Mouse (Mus musculus): Measurements from ENCODE around the gene Ppp1r9b. TPM values are rescaled to one million over a fixed set of nuclear protein-coding genes. Genes with fewer than 3 reads are reported as not detected.

The Ppp1r9b gene
- 12.7 TPM for polyA plus RNA-seq (2017; shearing (Covaris generic))

GRCm38 (mm10) chr11:94990749-94991577 is at the start of gene Ppp1r9b:
TSS of gene Ppp1r9b (plus strand) at chr11:94991035.

GRCm38 (mm10) chr11:94967419-94967818 is 23.4 kb upstream of the Ppp1r9b start, which contains the start of gene Hils1:
TSS of gene Hils1 (plus strand) at chr11:94967593.

GRCm38 (mm10) chr11:94976199-94976598 is 14.6 kb upstream of the Ppp1r9b start, which contains the start of gene Sgca:
TSS of gene Sgca (minus strand) at chr11:94976327.

GRCm38 (mm10) chr11:95009629-95010014 is 18.8 kb downstream of the Ppp1r9b start, which contains the start of gene Samd14:
TSS of gene Samd14 (plus strand) at chr11:95009879.

GRCm38 (mm10) chr11:95041139-95041609 is 50.3 kb downstream of the Ppp1r9b start, which contains the start of gene Pdk2:
TSS of gene Pdk2 (minus strand) at chr11:95041354.

Other genes starting within 250 kb of the Ppp1r9b start
- not detected for gene Cdc34b, start 249.3 kb upstream of the Ppp1r9b start, polyA plus RNA-seq (2017; shearing (Covaris generic))
- not detected for gene Tmem92, start 208.3 kb upstream of the Ppp1r9b start, polyA plus RNA-seq (2017; shearing (Covaris generic))
- 1.2 TPM for gene Col1a1, start 54.8 kb upstream of the Ppp1r9b start, polyA plus RNA-seq (2017; shearing (Covaris generic))
- gene Hils1, start 23.4 kb upstream of the Ppp1r9b start, polyA plus RNA-seq (2017; shearing (Covaris generic)): not detected
- gene Sgca, start 14.7 kb upstream of the Ppp1r9b start, polyA plus RNA-seq (2017; shearing (Covaris generic)): not detected
- gene Samd14, start 18.8 kb downstream of the Ppp1r9b start, polyA plus RNA-seq (2017; shearing (Covaris generic)): 0.95 TPM
- 24.9 TPM for gene Pdk2, start 50.3 kb downstream of the Ppp1r9b start, polyA plus RNA-seq (2017; shearing (Covaris generic))
- gene Itga3, start 85.8 kb downstream of the Ppp1r9b start, polyA plus RNA-seq (2017; shearing (Covaris generic)): 1.4 TPM
- not detected for gene Dlx3, start 129.1 kb downstream of the Ppp1r9b start, polyA plus RNA-seq (2017; shearing (Covaris generic))
- gene Dlx4, start 155.2 kb downstream of the Ppp1r9b start, polyA plus RNA-seq (2017; shearing (Covaris generic)): not detected

Data from inflammation-experienced regulatory T-cells, adult 16 weeks (primary cell).